Mouse (Mus musculus) C2C12 (cell line): ENCODE data around the gene Ubap2. TPM values are rescaled to one million over a fixed set of nuclear protein-coding genes. Genes with fewer than 3 reads are reported as not detected.
A peak's percentile ranks its signal among the peaks of the same experiment; 100 is the strongest.

Experiments used
- H3K27me3 ChIP-seq: one replicate; pipeline ENCODE4 v1.6.1; 2011; ENCODE audit not compliant: control insufficient read depth, insufficient read depth, insufficient read length
- H3K36me3 ChIP-seq: one replicate; pipeline ENCODE4 v1.6.1; 2011; ENCODE audit not compliant: control insufficient read depth, insufficient read depth
- H3K4me3 ChIP-seq: one replicate; pipeline ENCODE4 v1.5.1; 2011; ENCODE audit warnings: mild to moderate bottlenecking, control low read depth; ENCODE audit not compliant: poor library complexity, insufficient read depth, severe bottlenecking
- H3K79me2 ChIP-seq: one replicate; pipeline ENCODE4 v1.6.1; 2011; ENCODE audit not compliant: control insufficient read depth, insufficient read depth
- H3K79me3 ChIP-seq: one replicate; pipeline ENCODE4 v1.6.1; 2011; ENCODE audit warnings: low read depth, control low read depth
- H3ac ChIP-seq: one replicate; pipeline ENCODE3; 2011; ENCODE audit warnings: low read depth; ENCODE audit not compliant: control insufficient read depth, insufficient read length
- CEBPB ChIP-seq: IDR thresholded peaks from one replicate; pipeline ENCODE4 v1.6.1; 2011; ENCODE audit warnings: low read depth, mild to moderate bottlenecking, control low read depth, moderate library complexity
- CTCF ChIP-seq: IDR thresholded peaks from one replicate; pipeline ENCODE4 v1.5.1; 2011; ENCODE audit not compliant: control insufficient read depth, insufficient read depth, insufficient read length
- FOSL1 ChIP-seq: IDR thresholded peaks from one replicate; pipeline ENCODE4 v1.8.0; 2011; ENCODE audit warnings: mild to moderate bottlenecking, low read length; ENCODE audit not compliant: poor library complexity, insufficient read depth, severe bottlenecking
- MAX ChIP-seq: IDR thresholded peaks from one replicate; pipeline ENCODE4 v1.6.1; 2011; ENCODE audit warnings: mild to moderate bottlenecking, control low read depth
- MYOD1 ChIP-seq: IDR thresholded peaks from one replicate; pipeline ENCODE4 v1.6.1; 2011; ENCODE audit warnings: low read depth; ENCODE audit not compliant: control insufficient read depth, insufficient read length
- MYOG ChIP-seq: IDR thresholded peaks from one replicate; pipeline ENCODE4 v1.6.1; 2011; ENCODE audit not compliant: control insufficient read depth, insufficient read length; ENCODE audit errors: extremely low read depth
- USF1 ChIP-seq: IDR thresholded peaks from one replicate; pipeline ENCODE4 v1.6.1; 2011; ENCODE audit warnings: low read depth, mild to moderate bottlenecking, control low read depth, moderate library complexity
- long read RNA-seq, 2 experiments: library from polyadenylated mRNA; unstranded; transcript quantifications; one replicate each; pipeline ENCODE4 v2.0.0; 2019 to 2020
- polyA plus RNA-seq: library from polyadenylated mRNA; unstranded; fragments of >200 nt; fragmentation: generic; extraction: Trizol; gene quantifications from one replicate; pipeline ENCODE4 v1.2.1, GENCODE M21; 2012; ENCODE audit warnings: missing spikeins

Ubap2 gene
- 61.0 TPM for polyA plus RNA-seq
- long read RNA-seq, experiment 1, full-length matches to known transcripts: 2 of 24 reads
- long read RNA-seq, experiment 1, partial matches to known transcripts: 10 of 24 reads
- long read RNA-seq, experiment 1, other reads (novel, unspliced or antisense): 12 of 24 reads
- long read RNA-seq, experiment 2, full-length matches to known transcripts: 97 of 192 reads
- long read RNA-seq, experiment 2, partial matches to known transcripts: 42 of 192 reads
- long read RNA-seq, experiment 2, other reads (novel, unspliced or antisense): 53 of 192 reads

DNA sequence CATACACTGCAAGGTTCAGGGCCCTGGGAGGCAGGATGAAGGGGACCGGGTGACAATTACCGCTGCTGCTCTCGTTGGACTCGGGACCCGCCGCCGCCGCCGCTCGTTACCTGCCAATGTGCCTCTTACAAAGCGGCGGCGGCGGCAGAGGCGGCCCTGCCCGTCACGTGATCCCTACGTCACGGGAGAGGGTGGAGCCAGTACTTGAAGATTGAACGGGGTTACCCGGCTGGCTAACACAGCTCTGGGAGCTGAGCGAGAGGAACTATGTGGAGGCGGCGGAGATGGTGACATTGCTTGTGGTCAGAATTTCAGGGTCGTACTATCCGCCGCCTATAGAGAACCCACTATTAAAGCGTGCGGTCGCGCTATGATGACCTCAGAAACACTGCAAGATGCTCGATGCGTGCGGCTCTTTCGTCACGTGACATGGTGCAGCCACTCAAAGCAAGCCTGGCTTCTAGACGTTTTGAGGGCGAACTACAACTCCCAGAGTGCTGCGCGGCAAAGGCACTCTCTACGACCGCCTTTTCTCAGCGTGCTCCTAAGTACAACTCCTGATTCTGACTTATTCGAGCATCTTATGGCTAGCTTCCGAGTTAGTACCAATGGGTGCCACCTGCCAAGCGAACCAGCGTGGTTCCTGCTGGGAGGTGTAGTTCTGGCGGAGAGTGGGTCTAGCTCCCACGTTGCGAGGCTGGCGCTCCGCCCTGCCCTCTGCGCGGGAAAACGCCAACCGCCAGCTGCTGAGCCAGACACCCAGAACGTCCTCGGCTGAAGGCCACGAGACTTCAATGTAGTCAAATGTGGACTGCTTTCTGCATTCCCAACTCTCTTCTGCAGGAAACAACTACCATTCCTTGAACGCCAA, at the start of gene Ubap2:
TSS of gene Ubap2 (minus strand) at position 165 of the 871 bp plus-strand sequence.
- H3ac ChIP-seq: peak within 1 kb of the TSS; percentile 92
- H3K36me3 ChIP-seq: peaks cover 21% of the 10 kb centered on the region
- H3K27me3 ChIP-seq: no peaks in the 10 kb centered on the region
- peak within 1 kb of the TSS; percentile 81 for H3K4me3 ChIP-seq
- peak; percentile 92 for TF ChIP-seq USF1
- peak; percentile 51 for TF ChIP-seq MYOD1
- no peak for TF ChIP-seq CTCF
- TF ChIP-seq FOSL1: no peak
- peak; percentile 98 for TF ChIP-seq MAX
- TF ChIP-seq MYOG: no peak
- no peak for TF ChIP-seq CEBPB
- H3K79me2 ChIP-seq: peaks cover 48% of the 10 kb centered on the region
- H3K79me3 ChIP-seq: peaks cover 46% of the 10 kb centered on the region

DNA sequence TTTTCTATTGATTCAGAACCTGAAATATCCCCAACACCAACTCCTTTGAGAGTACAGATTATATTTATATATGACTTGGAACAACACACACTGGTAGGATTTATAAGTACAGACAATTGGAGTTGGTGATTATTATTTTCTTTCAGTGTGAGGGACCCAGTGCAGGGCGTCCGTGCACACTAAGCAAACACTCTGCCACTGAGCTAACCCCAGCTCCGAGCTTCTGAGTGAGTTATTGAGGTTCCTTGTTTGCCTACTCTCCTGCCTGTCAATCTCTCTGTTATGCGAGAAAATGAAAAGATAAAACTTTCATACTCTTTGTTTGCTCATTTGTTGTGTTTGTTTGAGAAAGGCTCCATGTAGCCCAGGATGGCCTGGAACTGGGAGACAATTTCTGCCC, 46.0 kb upstream of the Ubap2 start:
- Histone ChIP-seq H3K27me3 (no peaks in the 10 kb centered on the region), H3K79me3 (no peaks in the 10 kb centered on the region), H3K36me3 (no peaks in the 10 kb centered on the region), H3K79me2 (no peaks in the 10 kb centered on the region), H3K4me3 (no peak overlapping the region), H3ac (no peak overlapping the region)
- TF ChIP-seq MAX: no peak

DNA sequence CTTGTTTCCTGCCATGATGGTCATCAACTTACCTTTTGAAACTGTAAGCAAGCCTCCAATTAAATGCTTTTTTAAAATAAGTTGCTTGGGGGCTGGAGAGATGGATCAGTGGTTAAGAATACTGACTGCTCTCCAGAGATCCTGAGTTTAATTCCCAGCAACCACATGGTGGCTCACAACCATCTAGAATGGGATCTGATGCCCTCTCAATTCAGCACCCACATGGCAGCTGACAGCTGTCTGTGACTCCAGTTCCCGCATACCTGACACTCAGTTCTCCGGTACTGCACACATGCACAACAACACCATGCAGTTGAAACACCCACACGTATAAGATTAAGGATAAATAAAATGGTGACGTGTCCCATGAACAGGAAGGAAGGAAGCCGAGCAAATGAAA, 43.3 kb upstream of the Ubap2 start:
- H3K79me2 ChIP-seq: peaks cover 13% of the 10 kb centered on the region
- no peak for TF ChIP-seq USF1
- no peak for TF ChIP-seq FOSL1
- no peak for TF ChIP-seq CEBPB
- TF ChIP-seq MAX: no peak
- no peak for TF ChIP-seq CTCF
- no peak for TF ChIP-seq MYOG
- peaks cover 8% of the 10 kb centered on the region for H3K79me3 ChIP-seq
- H3K4me3 ChIP-seq: no peak overlapping the region
- peaks cover 2% of the 10 kb centered on the region for H3K36me3 ChIP-seq
- H3ac ChIP-seq: no peak overlapping the region
- H3K27me3 ChIP-seq: no peaks in the 10 kb centered on the region

DNA sequence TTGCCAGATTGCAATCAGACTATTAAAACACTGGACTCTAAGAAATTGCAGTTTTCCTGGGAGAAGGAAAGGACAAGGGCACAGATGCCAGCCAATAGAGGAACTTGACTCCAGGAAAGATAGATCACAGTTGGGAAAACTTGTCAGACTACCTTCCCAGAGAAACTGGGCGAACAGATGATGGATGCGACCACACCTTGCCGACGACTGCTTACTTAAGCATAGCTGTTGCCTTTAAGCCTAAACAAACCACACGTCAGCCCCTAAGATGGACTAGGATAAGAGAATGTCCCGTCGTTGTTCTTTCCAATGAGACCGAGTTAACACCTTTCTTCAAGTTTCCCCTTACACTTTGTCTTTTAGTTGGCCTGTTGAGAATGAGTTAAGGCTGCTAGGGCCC, 40.2 kb upstream of the Ubap2 start:
- Histone ChIP-seq H3K4me3 (peak overlapping the region; percentile 28), H3K79me3 (peaks cover 35% of the 10 kb centered on the region), H3ac (peak overlapping the region; percentile 16), H3K36me3 (peaks cover 27% of the 10 kb centered on the region), H3K79me2 (peaks cover 43% of the 10 kb centered on the region), H3K27me3 (no peaks in the 10 kb centered on the region)
- TF ChIP-seq MYOG: no peak
- no peak for TF ChIP-seq FOSL1
- TF ChIP-seq USF1: no peak
- no peak for TF ChIP-seq CTCF
- no peak for TF ChIP-seq CEBPB
- no peak for TF ChIP-seq MAX
- TF ChIP-seq MYOD1: no peak

GRCm38 (mm10) chr4:41314141-41315129, 39.5 kb upstream of the Ubap2 start, which contains the start of gene Dcaf12:
Gene Dcaf12 (minus strand): TSS chr4:41314889.
- peak within 1 kb of the TSS; percentile 96 for H3ac ChIP-seq
- peaks cover 34% of the 10 kb centered on the region for H3K36me3 ChIP-seq
- peaks cover 36% of the 10 kb centered on the region for H3K79me3 ChIP-seq
- TF ChIP-seq MAX (peak; percentile 53), FOSL1 (peak; percentile 34), CEBPB (no peak)
- no peaks in the 10 kb centered on the region for H3K27me3 ChIP-seq
- H3K79me2 ChIP-seq: peaks cover 49% of the 10 kb centered on the region
- H3K4me3 ChIP-seq: peak within 1 kb of the TSS; percentile 97
